Mouse (Mus musculus): ENCODE results near the gene Cldn4. TPM values are rescaled to one million over a fixed set of nuclear protein-coding genes. Genes with fewer than 3 reads are reported as not detected.

Gene Cldn4
- under 1 TPM; 0.14 to 0.59 TPM for total RNA-seq (2021)
- long read RNA-seq, experiment 1, partial matches to known transcripts, result 0 of 1 reads
- long read RNA-seq, experiment 1, other reads (novel, unspliced or antisense), result 0 of 1 reads
- long read RNA-seq, experiment 2, result 0 reads

- no peak for DNase-seq
Measured at GRCm38 (mm10) chr5:134946857-134947255, at the start of gene Cldn4. Gene Cldn4, minus strand, starts transcription at chr5:134946934.

GRCm38 (mm10) chr5:134992566-134992965 lies 45.8 kb upstream of the Cldn4 start:
- intact Hi-C loops (cut with DNase I), result no loop called here
- no peak for DNase-seq

More at GRCm38 (mm10) chr5:134946857-134947255, at the start of gene Cldn4:
- intact Hi-C loops (cut with DNase I), result no loop called here

- DNase-seq, result no peak
- intact Hi-C loops (cut with DNase I), result no loop called here
Measured at GRCm38 (mm10) chr5:134989741-134990140, 43.0 kb upstream of the Cldn4 start.

- no peak for DNase-seq
- intact Hi-C loops (cut with DNase I), result no loop called here
Measured at GRCm38 (mm10) chr5:134989166-134989565, 42.4 kb upstream of the Cldn4 start.

GRCm38 (mm10) chr5:134986298-134987268 lies 39.8 kb upstream of the Cldn4 start:
- DNase-seq, result no peak
- intact Hi-C loops (cut with DNase I), result no loop called here

- DNase-seq, result peak; percentile 43 to 50
- intact Hi-C loops (cut with DNase I), result no loop called here
Measured at GRCm38 (mm10) chr5:134985633-134986297, 39.0 kb upstream of the Cldn4 start, which contains the start of gene Cldn3. Gene Cldn3, plus strand, starts transcription at chr5:134986214.

- intact Hi-C loops (cut with DNase I), result no loop called here
- no peak for DNase-seq
Measured at GRCm38 (mm10) chr5:134983771-134984170, 37.0 kb upstream of the Cldn4 start.

GRCm38 (mm10) chr5:134983111-134983510 lies 36.4 kb upstream of the Cldn4 start:
- intact Hi-C loops (cut with DNase I), result no loop called here
- no peak for DNase-seq

- intact Hi-C loops (cut with DNase I), result no loop called here
Measured at GRCm38 (mm10) chr5:134981149-134981548, 34.4 kb upstream of the Cldn4 start.

GRCm38 (mm10) chr5:134977837-134978236 lies 31.1 kb upstream of the Cldn4 start:
- intact Hi-C loops (cut with DNase I), result no loop called here

More at GRCm38 (mm10) chr5:134981149-134981548, 34.4 kb upstream of the Cldn4 start:
- DNase-seq, result no peak

GRCm38 (mm10) chr5:134976577-134977250 lies 30.0 kb upstream of the Cldn4 start:
- intact Hi-C loops (cut with DNase I), result no loop called here
- no peak for DNase-seq

More at GRCm38 (mm10) chr5:134977837-134978236, 31.1 kb upstream of the Cldn4 start:
- no peak for DNase-seq

- intact Hi-C loops (cut with DNase I), result no loop called here
- no peak for DNase-seq
Measured at GRCm38 (mm10) chr5:134976164-134976563, 29.4 kb upstream of the Cldn4 start.

- intact Hi-C loops (cut with DNase I), result no loop called here
- DNase-seq, result no peak
Measured at GRCm38 (mm10) chr5:134974921-134975320, 28.2 kb upstream of the Cldn4 start.

GRCm38 (mm10) chr5:134974294-134974693 lies 27.6 kb upstream of the Cldn4 start:
- intact Hi-C loops (cut with DNase I), result no loop called here
- no peak for DNase-seq

GRCm38 (mm10) chr5:134973526-134973925 lies 26.8 kb upstream of the Cldn4 start:
- DNase-seq, result no peak
- intact Hi-C loops (cut with DNase I), result no loop called here

- intact Hi-C loops (cut with DNase I), result no loop called here
- no peak for DNase-seq
Measured at GRCm38 (mm10) chr5:134973081-134973480, 26.3 kb upstream of the Cldn4 start.

GRCm38 (mm10) chr5:134970671-134971070 lies 23.9 kb upstream of the Cldn4 start:
- intact Hi-C loops (cut with DNase I), result no loop called here
- no peak for DNase-seq

- intact Hi-C loops (cut with DNase I), result loop anchor here (10.0 kb wide), 1 partner anchor 223 kb away; the partner anchor contains the start of gene Eln
- no peak for DNase-seq
Measured at GRCm38 (mm10) chr5:134967164-134967944, 20.6 kb upstream of the Cldn4 start.

All from heart, postnatal 14 days (tissue).